Mouse (Mus musculus) kidney, postnatal 0 days (tissue): ENCODE data around the gene Btn1a1. TPM values are rescaled to one million over a fixed set of nuclear protein-coding genes. Genes with fewer than 3 reads are reported as not detected.

Source experiments
- ATAC-seq: fragments of 200-750 bp; cut with Nextera tagmentation; replicated peaks from 2 replicates; pipeline ENCODE4 v1.8.0; 2017; ENCODE audit warnings: low read depth, moderate number of reproducible peaks, moderate TSS enrichment, moderate library complexity; ENCODE audit not compliant: low FRiP score
- DNase-seq: peaks from one replicate; pipeline ENCODE4 v3.0.0-alpha.2; 2016; ENCODE audit warnings: low spot score
- H3K27ac ChIP-seq: fragments of 300-500 bp; sonication (generic); 2 replicates; pipeline ENCODE4 v1.5.1; 2014; ENCODE audit warnings: mild to moderate bottlenecking
- H3K27me3 ChIP-seq: fragments of 300-500 bp; sonication (generic); 2 replicates; pipeline ENCODE4 v1.6.1; 2014; ENCODE audit warnings: low read length, mixed read lengths; ENCODE audit not compliant: insufficient read depth
- H3K36me3 ChIP-seq: fragments of 300-500 bp; sonication (generic); 2 replicates; pipeline ENCODE4 v1.6.1; 2014; ENCODE audit warnings: low read length, mixed read lengths; ENCODE audit not compliant: insufficient read depth
- H3K4me1 ChIP-seq: fragments of 300-500 bp; sonication (generic); replicated peaks from 2 replicates; pipeline ENCODE4 v1.6.1; 2014; ENCODE audit warnings: antibody characterized with exemption, low read length, mixed read lengths; ENCODE audit not compliant: insufficient read depth
- H3K4me2 ChIP-seq: fragments of 300-500 bp; sonication (generic); 2 replicates; pipeline ENCODE4 v1.6.1; 2014; ENCODE audit warnings: mild to moderate bottlenecking, low read length, moderate library complexity, mixed read lengths
- H3K4me3 ChIP-seq: fragments of 300-500 bp; sonication (generic); replicated peaks from 2 replicates; pipeline ENCODE4 v1.5.1; 2014; ENCODE audit warnings: low read depth, low read length
- H3K9ac ChIP-seq: fragments of 300-500 bp; sonication (generic); 2 replicates; pipeline ENCODE4 v1.6.1; 2014; ENCODE audit warnings: low read depth, low read length
- H3K9me3 ChIP-seq: fragments of 300-500 bp; sonication (generic); replicated peaks from 2 replicates; pipeline ENCODE4 v1.6.1; 2016; ENCODE audit warnings: low read length, inconsistent platforms, mixed read lengths
- CTCF ChIP-seq: IDR thresholded peaks from 2 replicates; pipeline ENCODE4 v1.5.1; 2016; ENCODE audit warnings: antibody characterized with exemption, low read depth, mild to moderate bottlenecking, moderate library complexity
- WGBS: fragments of 180-500 bp; shearing (Covaris S2); extraction: QIAGEN DNeasy Blood & Tissue Kit; methylation state at CpG from one replicate; pipeline ENCODE4 v1.1.7; 2014; 5-methylcytosine and 5-hydroxymethylcytosine counted together
- polyA plus RNA-seq: library from polyadenylated mRNA; unstranded; fragments of >200 nt; fragmentation: Nextera tagmentation; extraction: Ambion mirVana; gene quantifications from 2 replicates; pipeline ENCODE4 v1.2.1, GENCODE M21; 2015

Gene Btn1a1
- polyA plus RNA-seq, 1 experiment from 2014 or later = not detected

DNA sequence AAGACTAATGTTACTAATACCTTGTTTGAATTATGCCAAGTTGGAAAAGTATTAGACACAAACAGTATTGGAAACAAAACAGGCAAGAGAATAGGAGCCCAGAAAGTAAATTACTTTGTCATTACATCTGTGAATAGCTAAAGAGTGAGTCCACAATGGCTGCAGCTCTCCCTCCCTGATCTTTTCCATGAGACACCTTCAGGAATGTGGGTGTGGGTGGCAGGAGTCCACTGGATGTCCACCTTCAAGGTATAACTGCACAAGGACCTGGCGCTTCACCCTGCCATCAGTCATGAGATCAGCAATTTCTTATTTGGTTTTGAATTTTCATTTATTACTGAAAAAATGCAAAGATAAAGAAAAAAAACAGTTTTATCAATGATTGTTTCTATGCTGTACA, 605 bp upstream of the Btn1a1 start:
- DNase-seq (no peak), ATAC-seq (no peak)
- Histone ChIP-seq H3K4me1 (peaks cover 11% of the 10 kb centered on the region), H3K27ac (no peak overlapping the region), H3K4me2 (peak overlapping the region; percentile 90), H3K4me3 (no peak overlapping the region), H3K27me3 (no peaks in the 10 kb centered on the region), H3K9ac (no peak overlapping the region), H3K9me3 (no peaks in the 10 kb centered on the region), H3K36me3 (no peaks in the 10 kb centered on the region)
- 65% methylated on average over 1 of the region's 1 CpGs for WGBS
- no peak for TF ChIP-seq CTCF

DNA sequence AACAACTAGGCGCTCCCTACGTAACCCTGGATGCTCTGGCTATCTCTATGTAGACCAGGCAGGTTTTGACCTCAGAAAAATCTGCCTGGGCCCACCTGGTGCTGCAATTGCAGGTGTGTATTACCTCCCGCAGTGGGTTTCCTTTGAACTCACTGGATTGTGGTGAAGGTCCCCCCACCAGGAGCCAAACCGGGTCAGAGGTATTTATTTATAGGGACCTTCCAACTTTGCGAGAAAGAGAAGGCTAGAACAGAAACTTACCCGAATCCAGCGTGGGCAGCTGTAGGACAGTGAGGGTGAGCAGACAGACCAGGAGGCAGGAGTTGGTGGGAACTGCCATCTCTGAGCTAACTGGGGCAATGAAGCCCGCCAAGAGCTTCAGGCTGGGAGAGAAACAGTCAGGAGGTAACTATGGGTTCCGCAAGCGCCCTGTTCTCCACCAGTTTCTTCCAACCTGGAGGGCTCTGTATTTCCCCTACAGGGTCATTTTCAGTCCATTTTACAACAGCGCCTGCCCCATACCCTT, 797 bp downstream of the Btn1a1 start:
- no peak for TF ChIP-seq CTCF
- Histone ChIP-seq H3K27ac (no peak overlapping the region), H3K9ac (peak overlapping the region; percentile 59; the same call in 1 of the 2 replicates), H3K27me3 (no peaks in the 10 kb centered on the region), H3K4me3 (peak overlapping the region; percentile 54), H3K36me3 (no peaks in the 10 kb centered on the region), H3K4me2 (peak overlapping the region; percentile 90), H3K4me1 (peaks cover 11% of the 10 kb centered on the region), H3K9me3 (no peaks in the 10 kb centered on the region)
- 12% methylated on average over 11 of the region's 11 CpGs for WGBS
- DNase-seq = no peak
- no peak for ATAC-seq

DNA sequence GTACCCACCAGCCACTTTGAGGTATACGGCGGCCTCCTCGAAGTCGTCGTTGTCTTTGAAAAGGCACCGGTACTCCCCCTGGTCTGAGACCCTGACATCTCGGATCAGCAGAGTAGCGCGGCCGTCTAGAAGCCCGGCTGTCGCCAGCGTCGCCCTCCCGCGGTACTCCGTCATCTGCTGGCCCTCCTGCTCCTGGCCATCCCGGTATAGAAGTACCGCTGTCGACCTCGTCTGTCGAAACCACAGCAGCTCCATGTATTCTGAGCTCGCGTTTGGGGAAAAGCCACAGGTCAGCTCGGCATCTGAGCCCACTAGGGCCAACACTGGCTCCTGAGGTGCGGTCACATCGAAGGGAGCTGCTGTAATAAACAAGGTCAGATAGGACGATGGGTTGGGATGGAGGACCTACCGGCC, 1.5 kb downstream of the Btn1a1 start:
- DNase-seq = peak; percentile 57
- H3K4me1 ChIP-seq = peaks cover 11% of the 10 kb centered on the region
- peak overlapping the region; percentile 54 for H3K4me3 ChIP-seq
- ATAC-seq = no peak
- peak overlapping the region; percentile 90 for H3K4me2 ChIP-seq
- H3K9ac ChIP-seq = peak overlapping the region; percentile 59; the same call in 1 of the 2 replicates
- WGBS = under 1% methylated on average over 29 of the region's 29 CpGs
- H3K9me3 ChIP-seq = no peaks in the 10 kb centered on the region
- H3K36me3 ChIP-seq = no peaks in the 10 kb centered on the region
- TF ChIP-seq CTCF = no peak
- H3K27ac ChIP-seq = no peak overlapping the region
- H3K27me3 ChIP-seq = no peaks in the 10 kb centered on the region

DNA sequence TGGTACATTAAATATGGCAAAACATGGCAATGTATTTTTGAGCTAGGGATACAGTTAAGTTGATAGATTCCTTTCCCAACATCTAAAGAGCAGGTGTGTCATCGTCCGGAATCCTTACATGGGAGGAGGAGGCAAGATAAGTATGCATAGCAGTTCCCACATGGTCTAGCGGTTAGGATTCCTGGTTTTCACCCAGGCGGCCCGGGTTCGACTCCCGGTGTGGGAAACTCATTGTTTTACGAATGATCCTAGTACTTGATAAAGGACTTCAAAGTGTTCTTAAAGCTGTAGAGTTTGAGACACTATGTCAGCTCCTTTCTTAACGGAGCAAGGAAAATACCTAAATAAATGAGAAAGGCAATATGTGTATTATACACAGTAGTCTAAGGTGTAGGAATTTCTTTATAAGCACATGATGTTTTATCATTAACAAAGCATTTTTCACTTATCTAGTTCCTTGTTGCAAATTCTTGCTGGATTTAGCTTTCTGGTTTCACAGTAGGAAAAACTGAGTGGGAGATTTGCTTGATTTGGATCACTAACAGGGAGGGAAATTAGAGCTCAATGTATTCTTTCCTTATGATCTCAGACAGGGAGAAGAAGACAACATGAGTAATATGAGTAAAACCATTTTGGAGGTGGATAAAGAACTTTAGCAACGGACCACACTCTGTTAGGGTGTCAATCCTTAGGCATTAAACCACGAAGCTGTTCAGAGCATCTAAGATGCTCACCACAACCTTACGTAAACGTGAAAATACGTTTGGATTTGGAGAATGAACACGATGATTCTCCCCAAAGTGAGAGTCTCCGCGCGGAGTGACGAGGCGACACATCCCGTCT, 2.1 kb downstream of the Btn1a1 start:
- no peak for TF ChIP-seq CTCF
- Histone ChIP-seq H3K4me1 (peaks cover 11% of the 10 kb centered on the region), H3K4me3 (peak overlapping the region; percentile 54), H3K9me3 (no peaks in the 10 kb centered on the region), H3K36me3 (no peaks in the 10 kb centered on the region), H3K9ac (peak overlapping the region; percentile 59; the same call in 1 of the 2 replicates), H3K4me2 (peak overlapping the region; percentile 90), H3K27ac (no peak overlapping the region), H3K27me3 (no peaks in the 10 kb centered on the region)
- DNase-seq = peak; percentile 72
- 2% methylated on average over 21 of the region's 21 CpGs for WGBS
- 0 out of 2 replicates have a peak, but pooled peaks have one; percentile 62 for ATAC-seq

DNA sequence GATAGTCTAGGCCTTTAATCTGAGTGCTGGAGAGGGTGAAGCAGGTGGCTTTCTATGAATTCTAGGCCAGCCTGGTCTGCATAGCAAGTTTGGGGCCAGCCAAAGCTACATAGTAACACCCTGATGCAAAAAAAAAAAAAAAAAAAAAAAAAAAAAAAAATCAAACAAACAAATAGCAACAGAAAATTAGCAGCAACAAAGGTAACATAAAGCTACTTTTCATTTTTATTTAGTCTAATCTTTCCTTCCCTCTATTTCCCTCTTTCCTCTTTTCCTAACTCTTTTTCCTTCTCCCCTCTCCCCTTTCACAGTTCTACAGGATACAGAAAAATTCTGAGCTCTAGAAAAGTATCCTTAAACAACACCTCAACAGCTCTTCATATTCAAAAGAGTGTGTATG, 3.0 kb downstream of the Btn1a1 start:
- H3K9me3 ChIP-seq = no peaks in the 10 kb centered on the region
- ATAC-seq (no peak), DNase-seq (no peak)
- no peak overlapping the region for H3K9ac ChIP-seq
- H3K4me2 ChIP-seq = no peak overlapping the region
- H3K27ac ChIP-seq = no peak overlapping the region
- H3K4me3 ChIP-seq = no peak overlapping the region
- H3K27me3 ChIP-seq = no peaks in the 10 kb centered on the region
- TF ChIP-seq CTCF = no peak
- peaks cover 11% of the 10 kb centered on the region for H3K4me1 ChIP-seq
- no peaks in the 10 kb centered on the region for H3K36me3 ChIP-seq

DNA sequence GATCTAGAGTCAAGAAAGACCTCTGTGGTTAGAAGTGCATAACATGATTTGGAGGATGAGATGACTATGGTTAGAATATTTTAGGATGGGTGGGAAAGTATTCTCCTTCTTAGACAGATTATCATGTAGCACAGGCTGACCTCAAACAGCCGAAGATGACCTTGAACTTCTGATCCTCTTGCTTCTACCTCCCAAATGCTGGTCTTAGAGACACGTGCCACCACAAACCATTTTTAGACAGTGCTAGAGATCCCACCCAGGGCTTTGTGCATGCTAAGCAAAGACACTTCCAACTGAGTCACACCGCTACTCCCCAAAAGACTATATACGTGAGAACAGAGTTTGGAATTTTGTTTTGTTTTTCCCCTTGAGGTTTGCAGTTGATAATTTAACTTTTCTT, 3.6 kb downstream of the Btn1a1 start:
- whole genome bisulfite sequencing = 87% methylated on average over 4 of the region's 4 CpGs
- no peak for TF ChIP-seq CTCF

More for the DNA sequence above, 3.6 kb downstream of the Btn1a1 start:
- Histone ChIP-seq H3K27me3 (no peaks in the 10 kb centered on the region), H3K4me1 (peaks cover 11% of the 10 kb centered on the region), H3K4me2 (no peak overlapping the region), H3K9ac (no peak overlapping the region), H3K36me3 (no peaks in the 10 kb centered on the region), H3K4me3 (no peak overlapping the region), H3K9me3 (no peaks in the 10 kb centered on the region), H3K27ac (no peak overlapping the region)
- ATAC-seq (no peak), DNase-seq (no peak)
